Mouse (Mus musculus): ENCODE data around the gene Mlh3. TPM values are rescaled to one million over a fixed set of nuclear protein-coding genes. Genes with fewer than 3 reads are reported as not detected.

Gene Mlh3
- polyA plus RNA-seq, 1 experiment = 1.4 TPM

- peak in 2 of 3 experiments; percentile 43 to 63 for TF ChIP-seq MYOD1 (IDR thresholded peaks at IDR 0.05; ENCODE audit: control insufficient read depth in 1 of 3, insufficient read length in 2 of 3, low read depth in 2 of 3)
- TF ChIP-seq SRF (IDR thresholded peaks at IDR 0.05; ENCODE audit: control insufficient read depth, insufficient read length, low read depth) = no peak
- peak in 1 of 3 experiments; percentile 17 for TF ChIP-seq MYOG (IDR thresholded peaks at IDR 0.05; ENCODE audit: control insufficient read depth in 1 of 3, insufficient read depth in 1 of 3, insufficient read length in 2 of 3, low read depth in 2 of 3)
Measured at GRCm38 (mm10) chr12:85289157-85290000, 19.0 kb upstream of the Mlh3 start.

GRCm38 (mm10) chr12:85288486-85289156 lies 18.2 kb upstream of the Mlh3 start, which contains the start of gene Zc2hc1c:
Gene Zc2hc1c (plus strand): TSS chr12:85288591.
- Histone ChIP-seq H3ac (ENCODE audit: control insufficient read depth, insufficient read length) (no peak within 1 kb of the TSS), H3K79me2 (ENCODE audit: control insufficient read depth, insufficient read depth) (no peaks in the 10 kb centered on the region), H3K4me2 (ENCODE audit: low read depth) (peak within 1 kb of the TSS; percentile 83)

More at GRCm38 (mm10) chr12:85289157-85290000, 19.0 kb upstream of the Mlh3 start:
- Histone ChIP-seq H3K27me3 (ENCODE audit: control insufficient read depth, insufficient read depth, insufficient read length) (no peaks in the 10 kb centered on the region), H3K4me2 (ENCODE audit: low read depth) (peak overlapping the region; percentile 82), H3K4me3 (peak overlapping the region; percentile 46), H3K79me2 (ENCODE audit: control insufficient read depth, insufficient read depth) (no peaks in the 10 kb centered on the region), H3K36me3 (ENCODE audit: control insufficient read depth, insufficient read depth) (no peaks in the 10 kb centered on the region), H3ac (ENCODE audit: control insufficient read depth, insufficient read length) (no peak overlapping the region)

GRCm38 (mm10) chr12:85287809-85288485 lies 17.5 kb upstream of the Mlh3 start, which contains the start of gene Acyp1:
Gene Acyp1 (minus strand): TSS chr12:85288438.
- Histone ChIP-seq H3ac (ENCODE audit: control insufficient read depth, insufficient read length) (no peak within 1 kb of the TSS), H3K79me2 (ENCODE audit: control insufficient read depth, insufficient read depth) (no peaks in the 10 kb centered on the region), H3K27me3 (ENCODE audit: control insufficient read depth, insufficient read depth, insufficient read length) (no peaks in the 10 kb centered on the region), H3K4me2 (ENCODE audit: low read depth) (peak within 1 kb of the TSS; percentile 83), H3K36me3 (ENCODE audit: control insufficient read depth, insufficient read depth) (no peaks in the 10 kb centered on the region), H3K4me3 (peak within 1 kb of the TSS; percentile 46)
- peak; percentile 55 for TF ChIP-seq POLR2A (IDR thresholded peaks at IDR 0.05; ENCODE audit: insufficient read length, low read depth)
- peak; percentile 87 for TF ChIP-seq USF1 (IDR thresholded peaks at IDR 0.05; ENCODE audit: low read depth)
- peak; percentile 31 for TF ChIP-seq POLR2AphosphoS2 (IDR thresholded peaks at IDR 0.05; ENCODE audit: insufficient read length, low read depth)
- TF ChIP-seq REST (IDR thresholded peaks at IDR 0.05; ENCODE audit: insufficient read depth, insufficient read length) = no peak

More at GRCm38 (mm10) chr12:85288486-85289156, 18.2 kb upstream of the Mlh3 start, which contains the start of gene Zc2hc1c:
- Histone ChIP-seq H3K27me3 (ENCODE audit: control insufficient read depth, insufficient read depth, insufficient read length) (no peaks in the 10 kb centered on the region), H3K36me3 (ENCODE audit: control insufficient read depth, insufficient read depth) (no peaks in the 10 kb centered on the region), H3K4me3 (peak within 1 kb of the TSS; percentile 46)
- TF ChIP-seq MYOD1 (IDR thresholded peaks at IDR 0.05; ENCODE audit: control insufficient read depth in 1 of 3, insufficient read length in 2 of 3, low read depth in 2 of 3) (no peak), REST (IDR thresholded peaks at IDR 0.05; ENCODE audit: insufficient read depth, insufficient read length) (no peak), SRF (IDR thresholded peaks at IDR 0.05; ENCODE audit: control insufficient read depth, insufficient read length, low read depth) (no peak), TCF12 (IDR thresholded peaks at IDR 0.05; ENCODE audit: insufficient read depth, poor library complexity, severe bottlenecking) (no peak), MAX (IDR thresholded peaks at IDR 0.05; ENCODE audit: low read depth) (no peak), USF1 (IDR thresholded peaks at IDR 0.05; ENCODE audit: low read depth) (no peak), POLR2A (IDR thresholded peaks at IDR 0.05; ENCODE audit: insufficient read length, low read depth) (no peak), CEBPB (IDR thresholded peaks at IDR 0.05; ENCODE audit: insufficient read depth, poor library complexity, severe bottlenecking) (no peak), E2F4 (IDR thresholded peaks at IDR 0.05; ENCODE audit: insufficient read depth) (no peak), TCF3 (IDR thresholded peaks at IDR 0.05; ENCODE audit: insufficient read length, low read depth) (no peak), POLR2AphosphoS2 (IDR thresholded peaks at IDR 0.05; ENCODE audit: insufficient read length, low read depth) (no peak)

- H3K79me2 ChIP-seq (ENCODE audit: control insufficient read depth, insufficient read depth) = no peaks in the 10 kb centered on the region
- H3K36me3 ChIP-seq (ENCODE audit: control insufficient read depth, insufficient read depth) = no peaks in the 10 kb centered on the region
- H3K4me2 ChIP-seq (ENCODE audit: low read depth) = peak overlapping the region; percentile 83
- TF ChIP-seq MYOG (IDR thresholded peaks at IDR 0.05; ENCODE audit: control insufficient read depth in 1 of 3, insufficient read depth in 1 of 3, insufficient read length in 2 of 3, low read depth in 2 of 3) (no peak), MYOD1 (IDR thresholded peaks at IDR 0.05; ENCODE audit: control insufficient read depth in 1 of 3, insufficient read length in 2 of 3, low read depth in 2 of 3) (no peak), REST (IDR thresholded peaks at IDR 0.05; ENCODE audit: insufficient read depth, insufficient read length) (no peak), E2F4 (IDR thresholded peaks at IDR 0.05; ENCODE audit: insufficient read depth) (no peak), POLR2A (IDR thresholded peaks at IDR 0.05; ENCODE audit: insufficient read length, low read depth) (no peak), MAX (IDR thresholded peaks at IDR 0.05; ENCODE audit: low read depth) (no peak), SRF (IDR thresholded peaks at IDR 0.05; ENCODE audit: control insufficient read depth, insufficient read length, low read depth) (no peak), CEBPB (IDR thresholded peaks at IDR 0.05; ENCODE audit: insufficient read depth, poor library complexity, severe bottlenecking) (no peak), USF1 (IDR thresholded peaks at IDR 0.05; ENCODE audit: low read depth) (no peak), POLR2AphosphoS2 (IDR thresholded peaks at IDR 0.05; ENCODE audit: insufficient read length, low read depth) (no peak), TCF3 (IDR thresholded peaks at IDR 0.05; ENCODE audit: insufficient read length, low read depth) (no peak), TCF12 (IDR thresholded peaks at IDR 0.05; ENCODE audit: insufficient read depth, poor library complexity, severe bottlenecking) (no peak)
- no peaks in the 10 kb centered on the region for H3K27me3 ChIP-seq (ENCODE audit: control insufficient read depth, insufficient read depth, insufficient read length)
- H3K4me3 ChIP-seq = peak overlapping the region; percentile 46
- H3ac ChIP-seq (ENCODE audit: control insufficient read depth, insufficient read length) = no peak overlapping the region
Measured at GRCm38 (mm10) chr12:85286941-85287340, 16.5 kb upstream of the Mlh3 start.

All from myocyte (in vitro differentiated cells).